Mouse (Mus musculus): ENCODE data around the gene Klf13.

The Klf13 gene

GRCm38 (mm10) chr7:63938914-63939396, at the start of gene Klf13:
TSS of gene Klf13 (minus strand) at chr7:63938915.
- peak; percentile 97 to 98 for DNase-seq (ENCODE audit: low spot score in 2 of 2)

- DNase-seq (ENCODE audit: low spot score in 2 of 2) = peak in 1 of 2 experiments; percentile 13
Observed at GRCm38 (mm10) chr7:63988391-63988790, 49.7 kb upstream of the Klf13 start.

GRCm38 (mm10) chr7:63986407-63987182, 47.9 kb upstream of the Klf13 start:
- DNase-seq (ENCODE audit: low spot score in 2 of 2) = peak; percentile 16 to 54

GRCm38 (mm10) chr7:63985696-63986406, 47.1 kb upstream of the Klf13 start:
- no peak for DNase-seq (ENCODE audit: low spot score in 2 of 2)

DNA sequence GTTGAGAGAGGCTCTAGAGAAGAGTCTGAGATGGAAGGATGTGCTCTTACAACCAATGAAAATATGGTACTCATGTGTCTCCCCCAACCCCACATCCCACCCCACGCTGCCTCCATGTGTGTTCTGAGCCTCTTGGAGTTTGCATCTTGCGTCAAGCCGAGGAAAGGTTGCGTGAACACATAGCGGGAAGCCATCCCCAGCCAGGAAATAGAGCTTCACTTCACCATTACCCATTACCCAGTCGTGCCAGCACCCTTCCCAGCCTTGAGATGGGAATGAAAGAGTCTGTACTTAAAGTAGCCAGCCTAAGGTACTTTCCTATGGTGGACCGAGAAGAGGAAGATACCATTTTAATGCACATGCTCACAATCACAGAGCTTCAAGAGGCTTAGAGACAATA, 46.6 kb upstream of the Klf13 start:
- no peak for DNase-seq (ENCODE audit: low spot score in 2 of 2)

GRCm38 (mm10) chr7:63984329-63984728, 45.6 kb upstream of the Klf13 start:
- peak in 1 of 2 experiments; percentile 52 for DNase-seq (ENCODE audit: low spot score in 2 of 2)

DNA sequence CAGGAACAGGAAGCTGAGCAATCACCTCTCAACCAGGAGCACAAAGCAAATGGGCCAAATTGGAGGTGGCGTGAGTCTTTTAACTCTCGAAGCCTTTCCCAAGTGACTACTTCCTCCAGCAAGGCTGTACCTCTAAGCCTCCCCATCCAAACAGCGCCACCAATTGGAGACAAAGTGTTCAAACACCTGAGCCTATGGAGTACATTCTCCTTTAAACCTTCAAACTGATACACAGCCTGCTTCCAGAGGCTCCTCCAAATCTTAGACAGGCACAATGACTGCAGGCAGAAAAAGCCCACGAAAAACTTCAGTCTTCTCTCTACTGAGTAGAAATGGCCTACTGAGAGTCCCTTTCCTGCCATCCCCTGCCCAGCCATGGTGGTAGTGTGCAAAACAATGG, 38.9 kb upstream of the Klf13 start:
- no peak for DNase-seq (ENCODE audit: low spot score in 2 of 2)

GRCm38 (mm10) chr7:63970986-63971385, 32.3 kb upstream of the Klf13 start:
- no peak for DNase-seq (ENCODE audit: low spot score in 2 of 2)

GRCm38 (mm10) chr7:63969941-63970340, 31.2 kb upstream of the Klf13 start:
- DNase-seq (ENCODE audit: low spot score in 2 of 2) = no peak

DNA sequence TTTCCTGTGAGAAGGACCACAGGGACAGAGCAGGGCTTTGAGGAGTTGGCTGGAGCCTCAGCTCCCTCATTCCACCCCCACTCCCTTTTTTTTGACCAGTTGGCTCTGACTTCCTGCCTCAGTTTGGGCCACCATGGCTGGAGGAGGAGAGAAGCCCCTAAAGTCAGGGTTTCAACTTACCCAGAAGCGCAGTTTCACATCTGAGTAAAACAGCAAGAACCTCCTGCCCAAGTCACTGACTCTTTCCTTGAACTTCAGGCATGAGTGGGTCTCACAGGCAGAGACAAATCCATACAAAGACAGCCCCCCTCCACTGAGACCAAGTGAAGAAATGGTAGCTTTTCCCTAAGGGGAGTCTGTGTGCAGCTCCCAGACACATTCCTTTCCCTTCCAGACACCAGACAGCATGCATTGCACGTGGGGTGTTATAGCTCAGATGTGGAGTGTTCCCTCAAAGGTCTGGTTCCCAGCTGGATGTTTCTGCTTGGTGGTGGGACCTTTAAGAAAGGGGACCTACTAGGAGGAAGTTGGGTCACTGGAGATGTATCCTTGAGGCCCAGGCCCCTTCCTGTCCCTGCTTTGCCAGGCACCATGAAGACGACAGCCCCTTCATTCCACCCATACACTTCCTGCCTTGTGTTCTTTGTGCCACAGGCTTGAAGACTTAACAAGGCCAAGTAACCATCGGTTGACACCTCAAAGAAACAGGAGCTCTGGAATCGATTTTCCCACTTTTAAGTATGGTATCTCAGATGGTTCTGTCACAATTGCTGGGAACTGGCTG, 27.1 kb upstream of the Klf13 start:
- no peak for DNase-seq (ENCODE audit: low spot score in 2 of 2)

- DNase-seq (ENCODE audit: low spot score in 2 of 2) = peak in 1 of 2 experiments; percentile 53
Observed at GRCm38 (mm10) chr7:63965135-63965534, 26.4 kb upstream of the Klf13 start.

DNA sequence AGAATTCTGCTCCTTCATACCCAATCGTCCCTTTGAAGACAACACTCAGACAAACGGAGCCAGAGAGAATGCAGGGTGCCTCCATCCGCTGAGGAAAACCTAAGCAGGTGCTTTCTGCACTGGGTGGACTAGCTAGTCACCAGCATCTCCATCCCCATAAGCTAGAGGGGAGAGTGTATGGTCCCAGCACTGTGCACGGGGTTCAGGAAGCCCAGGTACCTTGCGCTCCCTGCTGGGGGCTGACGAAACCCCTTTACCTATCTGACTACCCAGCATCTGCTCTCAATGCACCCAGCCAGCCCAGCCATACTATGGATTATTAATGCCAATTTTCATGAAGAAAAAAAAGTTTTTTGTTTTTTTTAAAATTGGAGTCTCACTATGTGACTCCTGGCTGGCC, 25.4 kb upstream of the Klf13 start:
- DNase-seq (ENCODE audit: low spot score in 2 of 2) = no peak

DNA sequence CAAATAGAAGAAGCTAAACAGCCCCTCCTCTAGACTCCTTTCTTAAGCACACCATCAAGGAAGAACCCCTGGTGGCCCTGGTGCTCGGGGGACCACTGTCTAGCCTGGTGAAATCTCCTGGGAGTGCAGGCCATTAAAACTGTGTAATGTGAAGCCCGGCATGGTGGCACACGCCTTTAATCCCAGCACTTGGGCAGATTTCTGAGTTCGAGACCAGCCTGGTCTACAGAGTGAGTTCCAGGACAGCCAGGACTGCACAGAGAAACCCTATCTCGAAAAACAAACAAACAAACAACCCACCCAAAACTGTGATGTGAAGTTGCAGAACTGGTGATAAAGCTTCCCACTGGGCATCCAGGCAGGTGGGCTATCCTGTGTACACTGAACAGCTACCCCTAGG, 24.9 kb upstream of the Klf13 start:
- no peak for DNase-seq (ENCODE audit: low spot score in 2 of 2)

- DNase-seq (ENCODE audit: low spot score in 2 of 2) = no peak
Observed at GRCm38 (mm10) chr7:63957872-63958640, 19.3 kb upstream of the Klf13 start.

- DNase-seq (ENCODE audit: low spot score in 2 of 2) = no peak
Observed at GRCm38 (mm10) chr7:63956981-63957713, 18.4 kb upstream of the Klf13 start.

GRCm38 (mm10) chr7:63956138-63956823, 17.6 kb upstream of the Klf13 start:
- peak in 1 of 2 experiments; percentile 66 for DNase-seq (ENCODE audit: low spot score in 2 of 2)

DNA sequence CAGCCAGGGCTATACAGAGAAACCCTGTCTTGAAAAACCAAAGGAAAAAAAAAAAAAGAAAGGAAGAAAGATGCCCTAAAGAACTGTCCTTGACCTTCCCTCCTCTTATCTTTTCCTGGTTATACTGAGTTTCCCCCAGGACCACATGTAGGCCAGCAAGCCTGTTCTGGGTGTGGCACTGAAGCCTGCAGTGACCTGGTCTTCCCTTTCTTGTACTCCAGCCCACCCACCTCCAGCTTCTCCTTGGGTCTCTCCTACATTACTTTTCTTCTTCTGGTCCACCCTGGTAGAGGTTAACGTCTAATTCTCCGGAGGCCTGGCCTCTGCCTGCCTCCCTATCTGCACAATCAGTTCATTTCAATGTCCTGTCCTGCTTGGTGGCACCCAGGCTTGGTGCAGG, 16.7 kb upstream of the Klf13 start:
- no peak for DNase-seq (ENCODE audit: low spot score in 2 of 2)

DNA sequence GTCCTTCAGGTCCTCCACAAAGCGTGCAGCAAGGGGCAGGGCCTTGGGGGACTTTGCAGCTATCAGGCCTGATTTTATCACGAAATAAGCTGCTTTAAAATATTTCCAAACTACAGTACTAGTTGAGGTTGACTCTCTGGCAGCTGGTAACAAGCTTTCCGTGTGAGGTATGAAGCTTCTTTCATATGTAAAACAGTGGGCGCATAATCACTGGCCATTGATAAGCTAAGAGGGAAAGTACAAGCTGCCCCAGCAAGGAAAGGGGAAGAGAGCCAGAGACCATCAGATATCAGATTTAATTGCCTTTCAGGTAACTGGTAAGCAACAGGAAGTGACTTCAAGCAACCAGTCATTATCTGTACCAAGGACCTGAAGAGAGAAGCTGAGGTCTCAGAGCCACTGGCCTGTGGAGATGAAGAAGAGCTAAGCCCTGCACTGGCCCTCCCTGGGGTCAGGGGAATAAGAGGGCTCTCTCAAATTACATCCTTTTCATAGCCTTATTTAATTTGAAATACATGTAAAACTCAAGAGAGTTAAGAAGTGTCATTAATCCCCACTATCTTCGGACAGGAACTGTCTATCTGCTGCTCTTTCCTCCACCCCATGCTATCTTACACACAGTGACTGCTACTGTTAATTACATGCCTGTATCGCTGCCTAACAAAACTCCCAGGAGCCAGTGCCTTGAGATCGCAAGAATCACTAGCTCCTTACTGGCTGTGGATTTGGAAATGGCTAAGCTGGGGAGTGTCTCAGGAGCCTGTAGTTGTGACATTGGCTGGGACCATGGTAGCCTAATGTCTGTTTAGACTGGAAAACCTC, 13.6 kb upstream of the Klf13 start:
- no peak for DNase-seq (ENCODE audit: low spot score in 2 of 2)

- DNase-seq (ENCODE audit: low spot score in 2 of 2) = no peak
Observed at GRCm38 (mm10) chr7:63950931-63951607, 12.4 kb upstream of the Klf13 start.
